Mouse (Mus musculus) frontal cortex, adult 2 months (tissue): Measurements from ENCODE around the gene Diaph2. TPM values are rescaled to one million over a fixed set of nuclear protein-coding genes. Genes with fewer than 3 reads are reported as not detected.
"Not testable (repeated sequence)": the region's sequence is repeated elsewhere in the genome, so short reads cannot be mapped to it uniquely, and the experiment has no call there.

Source experiments
- DNase-seq, 2 experiments: peaks; one replicate each; pipeline ENCODE4 v3.0.0; 2022; ENCODE audit warnings: low spot score in 1 of 2; ENCODE audit errors: extremely low spot score in 1 of 2
- polyA plus RNA-seq: library from polyadenylated mRNA; depleted of rRNA; stranded (reverse); fragments of >200 nt; gene quantifications from 2 replicates; pipeline ENCODE4 v1.2.3, GENCODE M21; 2012

Gene Diaph2
- polyA plus RNA-seq, 1 experiment, result 7.4 TPM

DNA sequence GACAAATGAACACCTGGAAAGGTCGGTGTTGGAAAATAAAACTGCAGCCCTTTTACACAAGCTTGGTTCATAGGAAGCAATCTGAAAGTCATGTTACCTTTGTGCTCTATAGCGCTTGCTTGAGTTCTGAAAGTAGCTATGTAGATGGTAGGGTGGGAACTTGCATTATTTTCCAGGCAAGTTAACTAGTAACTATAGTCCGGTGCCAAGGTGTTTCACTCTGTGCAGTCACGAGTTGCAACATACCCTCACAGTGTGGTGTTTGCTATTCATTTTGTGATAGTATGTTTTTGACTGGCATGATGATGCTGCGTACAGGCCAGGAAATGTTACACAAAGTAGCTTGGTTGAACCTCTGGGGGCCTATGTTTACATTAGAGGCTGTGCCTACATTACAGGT is 34.5 kb downstream of the Diaph2 start:
- DNase-seq, result no peak

- DNase-seq, result not testable (repeated sequence)
These were observed 50.4 kb downstream of the Diaph2 start for GRCm38 (mm10) chrX:129799920-129800319.

DNA sequence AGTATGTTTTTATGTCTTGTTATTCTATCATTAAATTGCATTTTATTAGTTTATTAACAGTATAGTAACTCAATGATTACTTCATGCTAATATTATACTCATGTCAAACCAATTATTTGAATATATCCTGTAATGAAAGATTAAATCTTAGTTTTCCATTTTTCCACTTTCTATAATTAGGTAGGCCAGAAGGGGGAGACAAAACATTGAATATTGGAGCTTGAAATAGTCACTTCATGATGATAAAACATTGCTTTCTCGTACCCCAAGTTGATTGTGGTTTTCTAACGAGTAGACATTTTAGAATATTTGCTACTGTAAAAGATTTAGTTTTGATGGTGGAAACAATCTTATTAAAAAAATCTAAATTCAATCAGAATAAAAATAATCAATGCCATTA is 82.4 kb downstream of the Diaph2 start:
- DNase-seq, result peak in 1 of 2 experiments; percentile 56

DNA sequence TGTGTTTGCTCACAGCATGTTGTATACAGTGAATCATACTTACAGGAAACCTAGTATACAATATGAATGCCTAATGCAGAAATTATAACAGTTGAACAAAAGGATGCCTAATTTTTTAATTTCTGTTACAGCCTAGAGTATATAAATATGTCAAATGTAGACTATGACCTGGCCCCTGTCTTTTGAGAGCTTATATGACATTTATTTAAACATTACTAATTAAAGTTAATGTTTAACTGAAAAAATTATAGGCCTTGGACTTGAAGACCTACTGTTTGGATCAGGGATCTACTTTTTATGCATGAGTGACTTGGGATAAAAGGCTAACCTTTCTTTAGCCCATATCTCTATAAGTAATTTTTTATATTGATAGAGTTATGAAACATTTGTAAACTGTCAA is 84.3 kb downstream of the Diaph2 start:
- DNase-seq, result no peak

GRCm38 (mm10) chrX:129884465-129884864 is 134.9 kb downstream of the Diaph2 start:
- DNase-seq, result peak in 1 of 2 experiments; percentile 36

- DNase-seq, result no peak
These were observed 176.3 kb downstream of the Diaph2 start for GRCm38 (mm10) chrX:129925806-129926205.

DNA sequence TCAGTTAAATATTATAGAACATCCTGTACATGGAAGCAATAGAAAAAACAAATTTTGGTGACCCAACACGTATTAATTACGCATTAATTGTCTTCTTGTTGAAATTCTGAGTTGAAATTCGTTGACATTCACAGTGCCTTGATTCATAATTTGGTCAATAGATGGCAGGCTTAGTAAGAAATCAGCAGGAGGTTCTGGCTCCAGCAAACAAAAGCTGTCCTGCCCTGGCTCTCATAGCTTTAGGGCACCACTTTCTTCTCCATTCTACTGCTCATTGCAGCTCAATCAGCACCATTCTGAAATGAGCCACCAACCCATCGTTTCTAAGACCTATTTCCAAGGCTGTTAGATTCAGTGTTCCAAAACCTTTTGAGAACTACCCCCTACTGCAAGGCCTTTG is 225.3 kb downstream of the Diaph2 start:
- DNase-seq, result peak in 1 of 2 experiments; percentile 5

GRCm38 (mm10) chrX:130008210-130008609 is 258.7 kb downstream of the Diaph2 start:
- DNase-seq, result no peak

- no peak for DNase-seq
These were observed 270.2 kb downstream of the Diaph2 start for GRCm38 (mm10) chrX:130019735-130020134.

DNA sequence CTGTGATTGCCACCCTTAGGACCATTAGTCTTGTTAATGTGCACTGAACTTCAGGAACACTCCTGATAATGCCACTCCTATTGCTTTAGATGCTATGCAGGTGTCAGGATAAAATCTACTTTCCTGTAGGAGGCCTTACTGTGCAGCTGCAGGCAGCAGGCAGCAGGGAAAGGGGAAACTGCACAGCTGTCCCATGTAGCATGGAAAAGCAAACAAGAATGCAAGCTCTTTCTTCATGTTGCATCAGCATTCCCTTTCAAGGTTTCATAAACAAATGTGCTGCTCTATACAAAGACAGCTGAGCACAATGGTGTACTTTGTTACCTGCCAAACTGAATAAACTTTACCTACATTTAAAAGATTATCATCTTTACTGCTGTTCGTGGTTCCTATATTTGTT is 295.0 kb downstream of the Diaph2 start:
- DNase-seq, result no peak

DNA sequence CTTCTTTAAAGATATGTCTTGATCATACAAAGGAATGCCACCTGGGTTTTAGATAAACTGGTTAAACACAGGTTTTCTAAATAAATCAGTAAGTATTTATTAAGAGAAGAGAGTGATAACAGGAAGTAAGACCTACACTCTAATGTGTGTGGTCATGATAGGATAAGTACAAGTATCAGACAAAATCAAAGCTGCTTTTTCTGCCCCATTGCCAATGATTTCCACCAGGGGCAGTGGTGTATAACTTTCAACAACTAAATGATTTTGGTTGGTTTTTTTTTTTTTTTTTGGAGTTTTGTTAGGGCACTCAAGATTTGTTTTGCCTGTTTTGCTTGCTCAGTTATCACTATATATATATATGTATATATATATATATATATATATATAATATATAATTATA is 399.7 kb downstream of the Diaph2 start:
- no peak for DNase-seq

DNA sequence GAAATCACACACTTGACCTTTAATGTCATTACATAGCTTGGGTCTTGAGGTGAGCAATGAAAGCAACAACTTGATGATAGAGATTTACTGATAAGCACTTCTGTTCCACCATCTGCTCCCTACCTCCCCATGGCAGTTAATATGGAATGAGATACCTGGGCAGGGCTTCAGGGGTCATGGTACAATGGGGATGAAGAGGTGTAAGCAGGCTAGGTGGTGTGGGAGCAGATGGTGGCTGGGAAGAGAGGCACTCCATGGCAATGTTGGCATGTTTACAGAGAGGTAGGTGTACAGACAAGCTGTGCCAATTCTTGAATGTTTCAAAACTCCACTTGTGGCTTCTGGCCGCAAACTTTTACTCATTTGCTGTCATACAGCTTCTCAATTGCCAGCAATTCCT is 402.6 kb downstream of the Diaph2 start:
- no peak for DNase-seq

DNA sequence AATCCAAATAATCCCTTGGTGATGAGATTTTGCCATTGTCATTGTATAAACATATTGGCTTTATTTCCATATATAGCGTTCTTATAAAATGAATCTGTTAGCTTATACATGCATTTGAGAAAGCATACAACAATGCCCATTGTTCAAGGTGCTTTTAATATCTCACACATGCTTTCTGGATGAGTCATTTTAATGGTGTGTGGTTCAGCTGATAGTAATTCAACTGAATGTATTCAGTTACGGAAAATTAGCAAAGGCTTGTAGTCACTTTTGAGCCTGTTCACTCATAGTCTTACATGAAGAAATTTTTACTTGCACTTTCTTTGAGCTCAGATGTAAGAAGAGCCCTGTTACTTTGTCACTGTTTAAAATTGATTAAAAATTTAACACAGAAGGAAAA is 423.6 kb downstream of the Diaph2 start:
- no peak for DNase-seq

DNA sequence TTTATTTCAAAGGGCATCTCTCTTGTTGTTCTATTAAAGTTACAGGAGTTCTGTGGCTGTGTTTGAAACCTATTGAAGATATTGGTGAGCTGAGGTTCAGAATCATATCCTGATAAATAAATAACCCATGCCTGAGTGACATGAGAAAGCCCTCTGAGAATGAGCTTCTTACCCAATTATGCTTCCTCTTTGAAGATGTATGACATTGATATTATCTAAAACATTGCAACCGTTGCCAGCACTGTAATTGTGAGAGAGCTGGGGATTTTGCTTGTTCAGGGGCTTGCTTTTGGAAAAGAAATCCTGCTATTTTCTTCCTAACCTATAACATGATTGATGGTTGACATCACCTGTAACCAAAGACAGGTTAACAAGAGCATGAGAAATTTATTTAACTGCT is 438.3 kb downstream of the Diaph2 start:
- DNase-seq, result no peak

DNA sequence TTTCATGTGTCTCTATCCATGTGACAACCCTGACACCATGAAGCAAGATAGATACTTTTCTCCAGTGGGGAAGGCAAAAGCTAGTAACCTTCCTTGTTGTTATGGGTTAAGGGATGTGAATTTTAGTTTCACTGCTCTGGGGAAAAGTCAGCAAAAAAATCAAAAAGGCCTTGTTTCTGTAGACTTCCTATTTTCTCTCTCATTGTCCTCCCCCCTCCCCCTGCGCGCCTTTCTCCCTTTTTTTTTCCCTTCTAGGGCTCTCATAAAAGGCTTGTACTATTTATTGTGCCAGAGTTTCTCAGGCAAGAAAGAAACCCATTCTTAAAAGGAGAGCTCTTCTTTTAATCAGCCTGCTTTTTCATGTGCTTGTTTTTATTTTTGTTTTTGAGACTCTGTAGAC is 438.9 kb downstream of the Diaph2 start:
- DNase-seq, result no peak

DNA sequence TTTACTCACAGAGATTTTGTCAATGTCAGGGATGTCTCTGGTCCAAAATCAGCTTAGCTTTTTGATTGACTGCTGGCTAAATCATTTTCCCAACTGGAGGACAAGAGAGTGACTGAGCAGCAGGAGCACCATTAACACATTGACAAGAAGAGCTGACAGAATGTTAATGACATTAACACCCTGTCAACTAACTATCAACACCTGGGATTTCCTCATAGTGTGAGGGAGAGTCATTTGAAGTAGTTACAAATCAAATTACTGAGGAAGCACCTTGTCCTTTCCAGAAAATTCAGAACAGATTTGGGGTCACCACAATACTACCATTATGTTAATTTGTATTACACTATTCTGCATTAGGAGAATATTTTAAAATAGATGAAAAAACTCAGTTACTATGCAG is 439.7 kb downstream of the Diaph2 start:
- DNase-seq, result no peak

DNA sequence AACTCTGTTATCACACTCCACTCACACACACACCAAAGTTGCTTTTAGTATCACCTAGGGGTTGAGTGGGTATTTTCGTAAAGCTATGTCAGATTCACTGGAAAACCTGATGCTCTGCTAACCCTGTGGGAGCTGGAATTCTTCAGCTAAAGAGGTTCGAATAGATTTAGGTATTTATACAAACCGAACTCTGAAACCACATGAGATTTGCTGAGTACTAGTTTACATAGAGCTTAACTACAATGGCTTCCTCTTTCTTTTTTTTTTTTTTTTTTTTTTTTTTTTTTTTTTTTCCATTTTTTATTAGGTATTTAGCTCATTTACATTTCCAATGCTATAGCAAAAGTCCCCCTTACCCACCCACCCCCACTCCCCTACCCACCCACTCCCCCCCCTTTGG is 447.9 kb downstream of the Diaph2 start:
- DNase-seq, result not testable (repeated sequence)

DNA sequence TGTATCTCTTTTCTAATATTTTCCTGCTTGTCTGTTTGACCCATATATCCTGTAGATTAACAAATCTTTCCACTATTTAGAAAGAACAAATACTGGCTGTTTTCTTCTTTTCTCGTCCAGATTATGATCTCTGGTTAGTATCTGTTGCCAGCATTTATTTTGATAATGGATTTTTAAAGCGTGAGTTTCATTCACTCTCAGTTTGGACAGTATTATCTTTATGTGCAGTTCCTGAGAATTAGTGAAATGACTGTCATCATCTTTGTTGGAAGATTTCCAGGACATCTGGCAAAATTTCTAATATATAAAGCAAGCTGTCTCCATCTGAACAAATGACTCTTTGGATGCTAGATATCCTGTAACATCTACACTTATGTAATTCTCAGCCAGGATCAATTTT is 455.7 kb downstream of the Diaph2 start:
- no peak for DNase-seq

GRCm38 (mm10) chrX:130212227-130212626 is 462.7 kb downstream of the Diaph2 start:
- no peak for DNase-seq

GRCm38 (mm10) chrX:130212759-130213158 is 463.2 kb downstream of the Diaph2 start:
- DNase-seq, result no peak

GRCm38 (mm10) chrX:130230045-130230444 is 480.5 kb downstream of the Diaph2 start:
- no peak for DNase-seq

GRCm38 (mm10) chrX:130235167-130235566 is 485.6 kb downstream of the Diaph2 start:
- no peak for DNase-seq

GRCm38 (mm10) chrX:130246652-130247051 is 497.1 kb downstream of the Diaph2 start:
- DNase-seq, result peak in 1 of 2 experiments; percentile 11
